Mouse (Mus musculus) cerebellum, postnatal 10 days (tissue): Measurements from ENCODE around the gene Ercc2.

Experiments
- DNase-seq, 2 experiments: peaks; one replicate each; pipeline ENCODE4 v3.0.0; 2021; ENCODE audit warnings: mixed read lengths in 2 of 2

Ercc2 gene

DNA sequence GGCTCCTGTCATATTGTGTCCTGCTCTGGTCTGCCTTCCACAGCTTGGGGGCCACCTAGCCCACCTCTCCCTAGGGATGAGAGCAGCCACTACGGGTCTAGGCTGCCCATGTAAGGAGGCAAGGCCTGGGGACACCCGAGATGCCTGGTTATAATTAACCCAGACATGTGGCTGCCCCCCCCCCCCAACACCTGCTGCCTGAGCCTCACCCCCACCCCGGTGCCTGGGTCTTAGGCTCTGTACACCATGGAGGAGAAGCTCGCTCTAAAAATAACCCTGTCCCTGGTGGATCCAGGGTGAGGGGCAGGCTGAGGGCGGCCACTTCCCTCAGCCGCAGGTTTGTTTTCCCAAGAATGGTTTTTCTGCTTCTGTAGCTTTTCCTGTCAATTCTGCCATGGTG lies 27.9 kb downstream of the Ercc2 start:
- no peak for DNase-seq

DNA sequence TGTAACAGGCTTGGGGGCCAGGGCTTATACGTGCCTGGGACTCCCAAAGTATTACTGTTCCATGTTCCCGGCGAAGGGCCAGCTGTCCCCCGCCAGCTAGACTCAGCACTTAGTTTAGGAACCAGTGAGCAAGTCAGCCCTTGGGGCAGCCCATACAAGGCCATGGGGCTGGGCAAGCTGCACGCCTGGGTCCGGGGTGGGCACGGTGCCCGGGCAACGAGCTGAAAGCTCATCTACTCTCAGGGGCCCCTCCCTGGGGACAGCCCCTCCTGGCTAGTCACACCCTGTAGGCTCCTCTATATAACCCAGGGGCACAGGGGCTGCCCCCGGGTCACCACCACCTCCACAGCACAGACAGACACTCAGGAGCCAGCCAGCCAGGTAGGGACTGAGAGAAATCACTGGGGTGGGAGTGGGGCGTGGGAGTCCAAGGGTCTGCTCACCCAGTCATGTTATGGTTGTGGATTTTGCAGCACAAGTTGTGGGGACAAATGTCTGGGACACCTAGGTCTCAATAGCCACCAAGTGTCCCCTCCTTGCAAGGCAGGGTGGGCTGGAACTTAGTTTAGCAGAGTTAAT lies 29.0 kb downstream of the Ercc2 start:
- no peak for DNase-seq

DNA sequence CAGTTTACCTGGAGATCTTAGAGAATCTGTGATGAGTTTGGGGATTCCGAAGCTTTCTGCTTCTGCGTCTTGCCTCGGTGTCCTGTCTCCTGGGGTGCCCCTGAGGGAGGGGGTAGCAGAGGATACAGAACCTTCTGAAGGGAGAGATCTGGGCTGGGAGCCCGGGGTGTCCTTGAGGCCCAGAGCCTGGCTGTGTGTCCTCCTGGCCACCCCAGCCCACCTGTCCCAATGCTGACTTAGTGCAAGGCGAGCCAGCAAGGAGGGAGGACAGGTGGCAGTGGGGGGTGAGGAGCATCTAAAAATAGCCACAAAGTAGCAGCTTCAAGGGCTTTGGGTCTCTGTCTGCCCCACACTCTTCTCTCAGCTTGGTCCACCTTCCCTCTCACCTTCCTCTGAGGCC lies 30.0 kb downstream of the Ercc2 start:
- no peak for DNase-seq

DNA sequence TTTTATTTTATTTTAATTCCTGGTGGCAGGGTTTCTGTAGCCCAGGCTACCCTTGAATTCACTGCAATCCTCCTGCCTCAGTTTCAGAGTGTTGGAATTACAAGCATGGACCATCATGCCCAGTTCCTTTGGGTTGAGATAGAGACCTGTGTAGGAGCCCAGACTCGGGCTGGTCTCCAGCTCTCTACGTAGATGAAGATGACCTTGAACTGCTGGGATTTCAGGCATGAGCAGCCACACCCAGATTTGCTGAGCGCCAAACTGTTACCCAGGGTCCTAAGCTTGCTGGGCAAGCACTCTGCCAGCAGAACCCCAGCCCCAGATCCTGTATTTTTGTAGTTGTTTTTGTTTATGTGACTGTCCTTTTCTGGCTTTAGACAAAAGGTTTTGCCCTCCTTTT lies 31.7 kb downstream of the Ercc2 start:
- DNase-seq: no peak

DNA sequence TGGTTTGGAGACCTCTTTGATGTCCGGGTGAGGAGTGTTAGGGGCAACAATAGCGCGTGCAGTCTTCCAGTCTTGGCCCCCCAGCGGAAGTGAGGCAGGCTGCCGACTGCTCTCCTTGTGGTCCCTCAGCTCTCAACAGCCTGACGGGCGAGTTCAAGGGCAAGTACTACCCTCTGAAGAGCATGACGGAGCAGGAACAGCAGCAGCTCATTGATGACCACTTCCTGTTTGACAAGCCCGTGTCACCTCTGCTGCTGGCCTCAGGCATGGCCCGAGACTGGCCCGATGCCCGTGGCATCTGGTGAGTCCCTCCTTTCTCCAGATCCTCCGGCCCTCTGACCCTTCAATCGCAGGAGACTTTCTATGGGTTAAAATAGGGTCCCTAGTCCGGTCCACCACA lies 34.8 kb downstream of the Ercc2 start:
- DNase-seq: no peak

DNA sequence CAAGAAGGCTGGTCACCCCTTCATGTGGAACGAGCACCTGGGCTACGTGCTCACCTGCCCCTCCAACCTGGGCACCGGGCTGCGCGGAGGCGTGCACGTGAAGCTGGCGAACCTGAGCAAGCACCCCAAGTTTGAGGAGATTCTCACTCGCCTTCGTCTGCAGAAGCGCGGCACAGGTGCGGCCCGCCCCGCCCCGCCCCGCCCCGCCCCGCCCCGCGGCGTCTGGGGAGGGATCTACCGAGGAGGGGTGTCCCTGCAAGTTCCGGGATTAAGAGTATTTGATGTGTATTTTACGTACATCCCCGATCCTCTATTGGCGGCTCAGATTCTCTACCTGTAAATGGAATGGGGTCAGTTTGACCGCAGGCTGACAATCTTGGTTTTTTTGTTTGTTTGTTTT lies 38.3 kb downstream of the Ercc2 start:
- no peak for DNase-seq

DNA sequence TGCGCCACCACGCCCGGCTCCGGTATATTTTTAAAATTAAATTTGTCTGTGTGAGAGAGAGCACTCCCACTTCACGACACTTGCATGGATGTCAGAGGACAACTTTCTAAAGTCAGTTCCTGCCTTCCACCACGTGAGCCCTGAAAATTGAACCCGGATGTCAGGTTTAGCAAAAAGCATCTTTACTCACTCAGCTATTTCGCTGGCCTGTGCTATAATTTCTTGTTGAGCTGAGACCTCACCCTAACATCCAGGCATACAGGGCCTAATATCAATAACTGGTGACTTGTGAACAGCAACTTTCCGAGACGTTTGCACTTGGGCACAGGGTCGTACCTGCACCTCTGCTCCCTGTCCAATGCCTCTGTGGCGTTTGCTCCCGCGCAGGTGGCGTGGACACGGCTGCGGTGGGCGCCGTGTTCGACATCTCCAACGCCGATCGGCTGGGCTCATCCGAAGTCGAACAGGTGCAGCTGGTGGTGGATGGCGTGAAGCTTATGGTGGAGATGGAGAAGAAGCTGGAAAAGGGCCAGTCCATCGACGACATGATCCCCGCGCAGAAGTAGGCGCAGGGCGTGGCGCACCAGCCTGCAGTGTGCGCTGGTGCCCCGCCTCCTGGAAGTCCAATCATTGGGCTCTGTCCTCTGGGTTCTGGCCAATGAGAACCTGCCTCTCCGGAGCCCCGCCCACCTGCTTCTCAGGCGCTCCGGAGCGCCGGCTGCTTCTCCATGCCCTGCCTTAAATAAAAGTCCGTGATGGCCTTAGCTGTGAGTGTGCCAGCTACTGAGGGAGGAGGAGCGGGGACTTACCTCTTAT lies 39.2 kb downstream of the Ercc2 start:
- DNase-seq: peak; percentile 96

DNA sequence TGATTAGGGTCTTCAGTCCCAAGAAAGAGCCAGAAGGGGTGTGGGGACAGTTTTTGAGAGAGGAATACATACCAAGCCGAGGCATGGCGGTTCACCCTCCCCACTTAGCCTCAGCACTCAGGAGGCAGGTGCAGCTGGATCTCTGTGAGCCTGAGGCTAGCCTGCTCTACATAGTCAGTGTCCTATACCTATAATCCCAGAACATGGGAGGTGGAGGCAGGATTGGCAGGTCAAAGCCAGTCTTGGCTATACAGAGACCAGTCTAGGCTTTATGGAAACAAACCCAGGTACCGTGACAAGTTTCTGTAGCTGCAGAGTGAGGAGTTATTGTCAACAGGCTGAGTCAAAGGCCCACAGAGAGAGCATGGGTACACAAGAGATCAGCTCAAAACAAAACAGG lies 41.3 kb downstream of the Ercc2 start:
- DNase-seq: no peak

DNA sequence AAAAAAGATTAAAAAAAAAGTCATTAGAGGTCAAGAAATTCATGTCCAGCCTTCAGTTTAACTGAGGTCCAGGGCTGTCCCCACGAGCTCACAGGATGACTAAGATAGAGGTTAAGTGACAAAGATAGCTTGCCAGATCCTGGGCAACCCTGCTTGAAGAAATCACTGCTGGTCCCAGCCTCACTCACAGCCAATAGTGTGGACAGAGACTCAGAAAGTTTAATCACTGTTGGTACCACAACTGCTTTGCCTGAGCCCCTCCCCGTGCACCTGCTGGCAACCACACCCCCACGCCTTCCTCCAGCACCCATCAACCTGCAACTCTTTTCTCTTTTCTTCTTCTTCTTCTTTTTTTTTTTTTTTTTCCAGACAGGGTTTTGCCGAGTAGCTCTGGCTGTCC lies 42.2 kb downstream of the Ercc2 start:
- no peak for DNase-seq

DNA sequence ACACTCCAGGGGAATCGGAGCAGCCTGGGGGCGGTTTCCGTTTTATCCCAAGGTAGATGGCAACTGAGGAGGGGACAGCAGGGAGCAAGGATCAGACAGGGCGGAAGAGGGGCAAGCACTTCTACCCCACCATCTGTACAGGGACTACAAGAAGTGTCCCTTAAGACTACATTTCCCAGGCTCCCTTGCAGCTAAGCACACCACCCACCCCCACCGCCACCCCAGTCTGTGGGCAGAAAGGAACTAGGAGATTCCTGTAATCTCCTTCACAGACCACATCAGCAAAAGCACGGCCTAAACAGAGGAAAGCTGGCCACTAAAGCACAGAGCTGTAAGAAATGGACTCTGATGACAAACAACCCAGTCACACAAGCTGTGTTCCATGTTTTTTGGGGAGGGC lies 44.5 kb downstream of the Ercc2 start:
- no peak for DNase-seq

DNA sequence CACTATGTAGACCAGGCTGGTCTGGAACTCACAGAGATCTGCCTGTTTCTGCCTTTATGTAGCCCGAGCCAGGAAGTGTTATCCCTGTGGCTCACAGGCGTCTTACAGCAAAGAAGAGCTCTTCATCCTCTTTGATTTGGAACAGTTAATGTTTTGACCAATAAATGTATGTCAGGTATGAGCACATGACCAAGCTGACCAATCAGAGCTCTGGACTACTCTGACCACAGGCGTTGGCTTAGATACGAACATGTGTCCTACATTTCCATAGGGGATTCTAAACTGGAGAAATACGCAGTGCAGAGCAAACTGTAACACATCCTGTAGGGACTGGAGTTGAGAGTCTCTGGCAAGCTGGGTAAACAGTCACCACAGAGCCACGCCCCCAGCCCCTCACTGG lies 45.1 kb downstream of the Ercc2 start:
- DNase-seq: no peak

DNA sequence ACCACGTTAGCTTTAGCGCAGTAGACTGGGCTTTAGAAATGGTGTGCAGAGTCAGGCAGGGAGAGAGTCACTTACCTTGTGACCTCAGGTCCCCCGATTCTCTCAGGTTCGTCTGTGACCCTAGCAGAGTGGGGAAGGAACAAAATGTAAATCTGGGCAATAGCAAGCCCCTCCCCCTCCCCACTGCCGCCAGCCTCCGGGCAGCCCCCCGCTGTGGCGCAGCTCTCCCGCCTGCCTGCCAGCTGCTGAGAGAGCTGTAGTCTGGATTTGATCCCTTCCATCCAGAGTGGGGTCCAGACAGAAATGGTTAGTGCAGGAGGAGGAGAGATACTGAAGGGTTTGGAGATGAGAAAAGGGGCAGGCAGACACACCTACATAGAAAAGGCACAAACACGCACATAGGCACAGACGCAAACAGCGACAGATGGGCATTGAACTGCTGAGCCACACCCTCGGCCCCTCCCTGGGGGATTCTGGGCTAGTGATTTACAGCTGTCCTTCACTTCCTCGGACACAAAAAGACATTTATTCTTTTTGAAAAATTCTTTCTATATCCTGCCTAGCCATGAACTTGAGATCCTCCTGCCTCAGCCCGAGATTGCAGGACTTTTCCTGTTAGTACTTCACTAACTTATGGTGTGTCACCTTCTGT lies 46.3 kb downstream of the Ercc2 start:
- peak; percentile 55 to 63 for DNase-seq

DNA sequence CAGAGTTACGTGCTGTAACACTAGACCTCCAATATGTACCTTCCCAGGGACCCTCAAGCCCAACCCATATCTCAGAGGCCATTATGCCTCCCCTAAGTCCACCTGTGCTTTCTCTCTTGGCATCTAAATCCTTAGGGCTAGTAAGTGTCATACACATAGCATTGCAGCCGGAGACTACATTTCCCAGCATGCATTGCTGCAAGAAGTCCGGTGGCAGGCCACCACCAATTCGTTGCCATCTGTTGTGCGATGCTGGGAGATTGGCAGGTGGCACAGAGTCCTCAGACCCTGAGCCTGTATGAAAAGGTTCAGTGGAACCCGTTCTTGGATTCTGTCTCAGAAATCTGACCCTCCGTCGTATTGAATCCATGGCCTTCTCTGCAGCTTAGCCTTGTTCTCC lies 47.9 kb downstream of the Ercc2 start:
- peak; percentile 83 to 86 for DNase-seq

DNA sequence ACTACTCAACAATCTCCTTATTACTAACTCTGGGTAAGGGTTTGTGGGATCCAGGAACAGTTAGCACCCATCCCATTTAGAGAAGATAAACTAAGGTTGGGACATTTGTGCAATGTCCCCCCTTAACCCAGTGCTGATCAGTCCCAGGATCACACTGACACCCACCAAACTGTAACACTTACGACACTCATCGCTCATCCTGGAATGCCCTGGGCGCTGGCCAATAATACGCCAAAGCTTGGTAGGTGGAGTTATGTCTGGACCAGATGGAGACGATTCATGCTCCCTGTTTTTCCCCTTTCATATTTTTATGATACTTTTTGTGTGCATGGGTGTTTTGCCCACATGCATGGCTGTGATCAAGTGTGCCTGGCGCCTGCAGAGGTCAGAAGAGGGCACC lies 48.6 kb downstream of the Ercc2 start:
- no peak for DNase-seq

DNA sequence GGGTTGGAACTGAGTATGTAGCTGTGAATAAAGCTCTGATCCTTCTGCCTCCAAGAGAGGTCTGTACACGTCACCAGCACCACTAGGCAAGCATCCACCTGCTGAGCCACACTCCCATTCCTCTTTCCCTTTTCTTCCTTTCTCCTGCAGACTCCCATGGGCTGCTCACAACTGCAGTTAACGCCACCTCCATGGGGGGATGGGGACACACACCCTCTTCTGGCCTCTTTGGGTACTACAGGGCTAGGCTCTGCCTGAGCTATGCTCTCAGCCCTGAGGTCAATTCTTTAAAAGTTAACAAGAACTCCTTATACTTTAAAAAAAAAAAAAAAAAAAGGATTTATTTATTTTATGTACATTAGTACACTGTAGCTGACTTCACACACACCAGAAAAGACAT lies 50.7 kb downstream of the Ercc2 start:
- no peak for DNase-seq

DNA sequence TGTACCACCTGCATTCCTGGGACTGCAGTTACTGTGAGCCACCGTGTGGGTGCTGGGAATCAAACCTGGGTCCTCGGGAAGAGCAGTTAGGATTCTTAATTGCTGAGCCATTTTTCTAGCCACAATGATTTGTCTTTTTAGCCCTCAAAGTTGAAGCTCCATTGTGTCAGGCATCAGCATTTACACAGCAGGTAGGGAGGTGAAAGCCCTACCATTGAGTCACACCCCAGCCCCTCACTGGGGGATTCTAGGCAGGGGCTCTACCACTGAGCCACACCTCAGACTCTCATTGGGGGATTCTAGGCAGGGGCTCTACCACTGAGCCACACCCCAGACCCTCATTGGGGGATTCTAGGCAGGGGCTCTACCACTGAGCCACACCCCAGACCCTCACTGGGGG lies 54.5 kb downstream of the Ercc2 start:
- no peak for DNase-seq

DNA sequence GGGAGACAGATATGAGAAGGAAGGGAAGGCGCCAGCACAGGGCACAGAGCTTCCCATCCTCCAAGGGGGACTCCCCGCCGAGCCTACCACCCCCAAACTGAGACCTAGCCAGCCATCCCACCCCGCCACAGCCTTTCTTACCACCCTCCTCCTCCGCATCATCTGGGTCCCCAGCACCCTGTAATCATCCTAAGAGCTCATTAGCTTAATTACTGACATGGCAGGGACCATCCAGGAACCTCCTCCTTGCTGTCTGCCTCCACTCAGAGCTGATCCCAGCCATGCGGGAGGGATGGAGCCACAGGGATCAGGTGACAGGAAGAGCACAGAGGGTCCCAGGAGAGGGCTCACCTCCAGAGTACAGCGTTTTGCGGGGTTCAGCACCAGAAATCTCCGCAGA lies 55.2 kb downstream of the Ercc2 start:
- DNase-seq: no peak

DNA sequence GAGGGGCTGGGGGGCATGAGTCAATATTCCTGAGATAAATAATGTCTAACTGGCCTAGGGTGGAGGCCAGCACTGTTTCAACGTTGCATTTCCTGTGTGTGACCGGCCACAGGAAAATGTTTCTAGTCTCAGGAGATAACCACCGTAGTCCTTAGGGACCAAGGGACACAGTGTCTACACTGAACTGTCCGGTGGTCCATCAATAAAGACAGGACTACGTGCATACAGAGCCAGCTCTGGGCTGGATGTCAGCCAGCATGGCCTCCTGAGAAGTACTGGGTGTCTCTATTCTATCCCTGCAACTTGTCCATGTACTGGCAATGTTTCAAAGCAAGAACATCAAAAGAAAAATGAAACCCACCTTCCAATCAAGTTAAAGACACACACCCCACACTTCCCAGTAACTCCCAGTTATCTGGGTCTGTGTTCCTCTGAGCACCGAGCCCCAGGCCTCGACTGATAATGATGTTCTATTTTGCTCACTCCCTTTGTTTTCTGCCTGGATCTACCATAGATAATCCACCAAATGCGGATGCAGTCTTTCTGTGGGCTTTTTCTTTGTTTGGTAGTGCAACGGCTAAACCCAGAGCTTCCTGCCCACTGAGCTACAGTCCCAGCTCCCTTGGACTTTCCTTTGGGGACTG lies 59.8 kb downstream of the Ercc2 start:
- DNase-seq: no peak

DNA sequence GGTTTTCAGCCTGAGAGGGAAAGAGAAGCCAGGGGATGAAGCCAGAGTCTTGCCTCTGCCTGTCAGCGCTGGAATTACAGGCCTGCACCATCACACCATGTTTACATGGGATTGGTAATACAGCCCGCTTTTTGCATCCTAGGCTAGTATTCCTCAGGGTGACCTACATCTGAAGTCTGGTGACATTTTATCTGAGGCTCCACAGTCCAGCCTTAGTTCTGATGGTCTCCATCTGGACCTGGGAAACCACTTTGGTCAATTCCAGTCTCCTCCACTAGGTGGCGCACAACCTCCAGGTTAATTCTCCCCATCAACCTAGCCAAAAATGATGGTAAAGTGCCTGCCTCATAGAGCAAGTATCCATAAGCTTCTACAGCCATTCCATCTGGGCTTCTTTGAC lies 61.5 kb downstream of the Ercc2 start:
- DNase-seq: peak; percentile 95 to 99

DNA sequence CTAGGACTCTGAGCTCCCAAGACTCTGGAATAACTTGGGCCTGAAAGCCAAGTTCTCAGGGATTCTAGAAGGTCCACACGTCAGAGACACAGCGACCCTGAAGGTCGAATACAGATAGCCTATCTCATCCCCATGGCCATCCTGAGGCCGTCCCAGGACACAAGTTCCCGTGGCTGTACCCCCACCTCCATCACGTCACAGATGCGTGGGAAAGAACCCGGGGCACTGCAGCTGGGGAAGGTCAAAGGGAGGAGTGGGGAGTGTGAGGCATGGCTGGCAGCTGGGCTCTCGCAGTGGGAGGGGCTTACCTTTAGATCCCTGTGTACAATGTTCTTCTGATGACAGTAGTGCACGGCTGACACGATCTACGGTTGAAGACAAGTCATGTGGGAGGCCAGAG lies 63.0 kb downstream of the Ercc2 start:
- DNase-seq: no peak
